Mouse (Mus musculus) embryonic facial prominence, embryonic 10.5 days (tissue): Measurements from ENCODE around the gene Hip1r. TPM values are rescaled to one million over a fixed set of nuclear protein-coding genes. Genes with fewer than 3 reads are reported as not detected.
"Not testable (repeated sequence)": the region's sequence is repeated elsewhere in the genome, so short reads cannot be mapped to it uniquely, and the experiment has no call there.

Source experiments
- DNase-seq: peaks from one replicate; pipeline ENCODE4 v3.0.0-alpha.2; 2017; ENCODE audit warnings: low spot score
- H3K27ac ChIP-seq: fragments of 300-500 bp; sonication (generic); replicated peaks from 2 replicates; pipeline ENCODE4 v1.5.1; 2016; ENCODE audit warnings: mild to moderate bottlenecking
- H3K27me3 ChIP-seq: fragments of 300-500 bp; sonication (generic); replicated peaks from 2 replicates; pipeline ENCODE4 v1.6.1; 2016; ENCODE audit warnings: low read depth, mild to moderate bottlenecking; ENCODE audit not compliant: poor library complexity, severe bottlenecking
- H3K36me3 ChIP-seq: fragments of 300-500 bp; sonication (generic); replicated peaks from 2 replicates; pipeline ENCODE4 v1.6.1; 2016; ENCODE audit warnings: mild to moderate bottlenecking, moderate library complexity
- H3K4me1 ChIP-seq: fragments of 300-500 bp; sonication (generic); 2 replicates; pipeline ENCODE4 v1.6.1; 2016
- H3K4me3 ChIP-seq: fragments of 300-500 bp; sonication (generic); 2 replicates; pipeline ENCODE4 v1.5.1; 2016; ENCODE audit warnings: mild to moderate bottlenecking, moderate library complexity
- H3K9me3 ChIP-seq: fragments of 300-500 bp; sonication (generic); 2 replicates; pipeline ENCODE4 v1.6.1; 2016; ENCODE audit warnings: mild to moderate bottlenecking
- WGBS: fragments of 180-500 bp; shearing (Covaris S2); methylation state at CpG from one replicate; pipeline ENCODE4 v1.1.7; 2016; 5-methylcytosine and 5-hydroxymethylcytosine counted together
- polyA plus RNA-seq: library from polyadenylated mRNA; unstranded; fragments of >200 nt; fragmentation: Nextera tagmentation; extraction: Ambion mirVana; gene quantifications from 2 replicates; pipeline ENCODE4 v1.2.1, GENCODE M21; 2016

Gene Hip1r
- polyA plus RNA-seq, 1 experiment from 2014 or later, result 8.5 TPM

GRCm38 (mm10) chr5:124036836-124037235 is 63.4 kb downstream of the Hip1r start:
- H3K27me3 ChIP-seq, result no peaks in the 10 kb centered on the region
- H3K4me1 ChIP-seq, result peaks cover 19% of the 10 kb centered on the region
- H3K36me3 ChIP-seq, result no peaks in the 10 kb centered on the region
- no peaks in the 10 kb centered on the region for H3K9me3 ChIP-seq
- H3K4me3 ChIP-seq, result no peak overlapping the region
- 53% methylated on average over 5 of the region's 5 CpGs for WGBS
- peak; percentile 45 for DNase-seq
- peak overlapping the region; percentile 59 for H3K27ac ChIP-seq

GRCm38 (mm10) chr5:124039602-124040001 is 66.2 kb downstream of the Hip1r start:
- DNase-seq, result no peak
- H3K9me3 ChIP-seq, result no peaks in the 10 kb centered on the region
- WGBS, result 92% methylated on average over 6 of the region's 6 CpGs
- no peaks in the 10 kb centered on the region for H3K36me3 ChIP-seq
- H3K27me3 ChIP-seq, result no peaks in the 10 kb centered on the region
- no peak overlapping the region for H3K4me3 ChIP-seq
- no peak overlapping the region for H3K27ac ChIP-seq
- H3K4me1 ChIP-seq, result peaks cover 23% of the 10 kb centered on the region

- Histone ChIP-seq H3K4me1 (peaks cover 31% of the 10 kb centered on the region), H3K36me3 (no peaks in the 10 kb centered on the region), H3K27me3 (no peaks in the 10 kb centered on the region), H3K27ac (no peak overlapping the region; the same call in 1 of the 2 replicates), H3K4me3 (no peak overlapping the region), H3K9me3 (no peaks in the 10 kb centered on the region)
- 81% methylated on average over 9 of the region's 9 CpGs for WGBS
- no peak for DNase-seq
These were observed 67.7 kb downstream of the Hip1r start for GRCm38 (mm10) chr5:124041097-124041496.

- Histone ChIP-seq H3K27me3 (no peaks in the 10 kb centered on the region), H3K36me3 (no peaks in the 10 kb centered on the region), H3K4me3 (no peak overlapping the region), H3K27ac (peak overlapping the region; percentile 83), H3K9me3 (no peaks in the 10 kb centered on the region), H3K4me1 (peaks cover 23% of the 10 kb centered on the region)
- DNase-seq, result peak; percentile 61
- 28% methylated on average over 10 of the region's 10 CpGs for WGBS
These were observed 70.0 kb downstream of the Hip1r start for GRCm38 (mm10) chr5:124043212-124043978.

GRCm38 (mm10) chr5:124043999-124044398 is 70.6 kb downstream of the Hip1r start:
- Histone ChIP-seq H3K4me1 (peaks cover 23% of the 10 kb centered on the region), H3K27ac (peak overlapping the region; percentile 83), H3K36me3 (no peaks in the 10 kb centered on the region), H3K27me3 (no peaks in the 10 kb centered on the region), H3K4me3 (no peak overlapping the region), H3K9me3 (no peaks in the 10 kb centered on the region)
- WGBS, result 82% methylated on average over 5 of the region's 5 CpGs
- no peak for DNase-seq

- peaks cover 38% of the 10 kb centered on the region for H3K4me1 ChIP-seq
- H3K9me3 ChIP-seq, result no peaks in the 10 kb centered on the region
- no peaks in the 10 kb centered on the region for H3K27me3 ChIP-seq
- no peaks in the 10 kb centered on the region for H3K36me3 ChIP-seq
- H3K4me3 ChIP-seq, result no peak overlapping the region
- no peak for DNase-seq
- no peak overlapping the region for H3K27ac ChIP-seq
- 56% methylated on average over 11 of the region's 11 CpGs for WGBS
These were observed 72.1 kb downstream of the Hip1r start for GRCm38 (mm10) chr5:124045453-124046010.

- Histone ChIP-seq H3K36me3 (no peaks in the 10 kb centered on the region), H3K27ac (peak overlapping the region; percentile 57), H3K4me1 (peaks cover 45% of the 10 kb centered on the region), H3K27me3 (no peaks in the 10 kb centered on the region), H3K9me3 (no peaks in the 10 kb centered on the region), H3K4me3 (no peak overlapping the region)
- 75% methylated on average over 7 of the region's 7 CpGs for WGBS
- no peak for DNase-seq
These were observed 73.4 kb downstream of the Hip1r start for GRCm38 (mm10) chr5:124046741-124047401.

GRCm38 (mm10) chr5:124049249-124050045 is 76.0 kb downstream of the Hip1r start:
- Histone ChIP-seq H3K9me3 (no peaks in the 10 kb centered on the region), H3K27me3 (no peaks in the 10 kb centered on the region), H3K36me3 (no peaks in the 10 kb centered on the region), H3K4me3 (0 out of 2 replicates have a peak overlapping the region, but pooled peaks have one; percentile 2), H3K27ac (peak overlapping the region; percentile 52), H3K4me1 (peaks cover 37% of the 10 kb centered on the region)
- WGBS, result 63% methylated on average over 15 of the region's 15 CpGs
- no peak for DNase-seq

- 43% methylated on average over 14 of the region's 14 CpGs for WGBS
- Histone ChIP-seq H3K36me3 (no peaks in the 10 kb centered on the region), H3K9me3 (no peaks in the 10 kb centered on the region), H3K4me1 (peaks cover 33% of the 10 kb centered on the region), H3K27me3 (no peaks in the 10 kb centered on the region), H3K4me3 (peak overlapping the region; percentile 2; the same call in 1 of the 2 replicates), H3K27ac (peak overlapping the region; percentile 52)
- DNase-seq, result no peak
These were observed 76.9 kb downstream of the Hip1r start for GRCm38 (mm10) chr5:124050095-124051050.

GRCm38 (mm10) chr5:124051899-124052491 is 78.6 kb downstream of the Hip1r start:
- no peak overlapping the region for H3K4me3 ChIP-seq
- H3K9me3 ChIP-seq, result peaks cover 6% of the 10 kb centered on the region; the same call in 1 of the 2 replicates
- no peaks in the 10 kb centered on the region for H3K27me3 ChIP-seq
- H3K27ac ChIP-seq, result no peak overlapping the region; the same call in 1 of the 2 replicates
- DNase-seq, result no peak
- peaks cover 24% of the 10 kb centered on the region for H3K4me1 ChIP-seq
- 84% methylated on average over 11 of the region's 11 CpGs for WGBS
- H3K36me3 ChIP-seq, result no peaks in the 10 kb centered on the region

GRCm38 (mm10) chr5:124052641-124053040 is 79.2 kb downstream of the Hip1r start:
- DNase-seq, result not testable (repeated sequence)

More at GRCm38 (mm10) chr5:124052641-124053040, 79.2 kb downstream of the Hip1r start:
- 87% methylated on average over 7 of the region's 7 CpGs for WGBS
- H3K9me3 ChIP-seq, H3K4me3 ChIP-seq, H3K27me3 ChIP-seq, H3K36me3 ChIP-seq, H3K27ac ChIP-seq: not testable (repeated sequence)
- peaks cover 22% of the 10 kb centered on the region for H3K4me1 ChIP-seq
